Mouse (Mus musculus) olfactory bulb, adult 2 months (tissue): Measurements from ENCODE around the gene Zp2. TPM values are rescaled to one million over a fixed set of nuclear protein-coding genes. Genes with fewer than 3 reads are reported as not detected.

Source experiments
- H3K27ac ChIP-seq: fragments of 200-500 bp; 2 replicates; pipeline ENCODE4 v1.5.1; 2012; ENCODE audit warnings: low read depth, low read length; ENCODE audit not compliant: insufficient read depth
- H3K4me1 ChIP-seq: fragments of 200-500 bp; 2 replicates; pipeline ENCODE4 v1.6.1; 2012; ENCODE audit warnings: low read length; ENCODE audit not compliant: control insufficient read depth, insufficient read depth
- H3K4me3 ChIP-seq: fragments of 200-500 bp; 2 replicates; pipeline ENCODE4 v1.5.1; 2012; ENCODE audit warnings: mild to moderate bottlenecking, low read depth, low read length, moderate library complexity; ENCODE audit not compliant: insufficient read depth
- CTCF ChIP-seq: fragments of 200-500 bp; IDR thresholded peaks from 2 replicates; pipeline ENCODE4 v1.5.1; 2012; ENCODE audit warnings: low read depth, mild to moderate bottlenecking, low read length, moderate library complexity; ENCODE audit not compliant: insufficient read depth
- POLR2A ChIP-seq: fragments of 200-500 bp; IDR thresholded peaks from 2 replicates; pipeline ENCODE4 v1.6.1; 2012; ENCODE audit warnings: mild to moderate bottlenecking, low read depth, low read length, moderate library complexity; ENCODE audit not compliant: insufficient read depth
- WGBS: fragments of 180-500 bp; shearing (Covaris S2); methylation state at CpG from one replicate; pipeline ENCODE4 v1.1.7; 2018; 5-methylcytosine and 5-hydroxymethylcytosine counted together
- polyA plus RNA-seq: library from polyadenylated mRNA; stranded (reverse); fragments of >200 nt; gene quantifications from 2 replicates; pipeline ENCODE4 v1.2.4, GENCODE M21; 2012; ENCODE audit warnings: low replicate concordance; ENCODE audit not compliant: missing spikeins, insufficient read depth, insufficient read length

Gene Zp2
- polyA plus RNA-seq, 1 experiment: not detected

DNA sequence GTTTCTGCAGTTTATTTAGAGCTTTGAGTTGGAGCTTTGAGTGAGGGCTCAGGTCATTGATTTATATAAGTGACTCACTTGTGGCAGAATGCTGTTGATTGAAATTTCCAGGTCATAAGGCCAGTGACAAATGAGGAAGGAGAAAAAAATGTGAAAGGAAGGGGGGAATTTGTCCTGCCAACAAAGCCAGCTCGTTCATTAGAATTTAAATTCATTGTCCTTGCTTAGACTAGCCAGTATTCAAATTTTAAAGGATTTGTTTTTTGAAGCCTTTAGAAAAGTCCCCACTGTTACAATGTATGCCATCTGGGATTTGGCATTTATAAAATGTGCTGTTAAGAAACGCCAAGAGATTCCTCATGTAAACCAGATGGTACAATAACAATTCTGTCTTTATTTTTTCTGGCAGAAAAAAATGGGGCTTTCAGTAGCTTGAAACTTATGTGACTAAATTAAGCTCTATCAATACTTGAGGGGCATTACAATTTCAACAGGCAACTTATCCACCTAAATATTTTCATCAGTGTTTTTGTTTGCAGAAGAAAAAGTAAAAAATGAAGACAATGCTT lies 11.8 kb upstream of the Zp2 start:
- no peak for TF ChIP-seq POLR2A
- Histone ChIP-seq H3K4me3 (no peak overlapping the region), H3K27ac (no peak overlapping the region), H3K4me1 (no peaks in the 10 kb centered on the region)
- WGBS: 39% methylated on average over 2 of the region's 2 CpGs

- no peaks in the 10 kb centered on the region for H3K4me1 ChIP-seq
- 87% methylated on average over 2 of the region's 2 CpGs for WGBS
- no peak overlapping the region for H3K27ac ChIP-seq
- H3K4me3 ChIP-seq: no peak overlapping the region
- no peak for TF ChIP-seq POLR2A
These were observed 5.8 kb upstream of the Zp2 start for GRCm38 (mm10) chr7:120150898-120151297.

DNA sequence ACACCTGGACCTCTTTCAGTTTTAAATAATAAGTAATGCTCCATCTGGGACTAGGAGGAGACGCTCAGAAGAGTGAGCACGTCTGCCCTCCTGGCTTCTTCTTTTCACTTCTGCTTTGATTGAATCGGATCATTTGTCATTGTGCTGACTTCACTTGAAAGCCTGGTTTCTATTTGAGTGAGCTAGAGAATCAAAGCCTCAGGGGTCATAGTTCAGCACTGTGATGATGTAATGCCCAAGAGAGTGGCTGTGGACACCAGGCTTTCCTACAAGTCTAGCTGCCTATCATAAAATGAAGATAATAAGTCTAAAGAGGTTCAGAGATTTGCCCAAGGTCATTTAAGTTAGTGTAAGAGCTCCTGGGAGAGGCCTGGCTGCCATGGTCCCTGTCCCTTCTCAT lies 5.2 kb upstream of the Zp2 start:
- Histone ChIP-seq H3K27ac (no peak overlapping the region), H3K4me3 (no peak overlapping the region), H3K4me1 (no peaks in the 10 kb centered on the region)
- TF ChIP-seq POLR2A: no peak
- TF ChIP-seq CTCF: no peak
- 44% methylated on average over 3 of the region's 3 CpGs for WGBS

- H3K27ac ChIP-seq: no peak overlapping the region
- no peak overlapping the region for H3K4me3 ChIP-seq
- WGBS: 83% methylated on average over 1 of the region's 1 CpGs
- TF ChIP-seq POLR2A (no peak), CTCF (no peak)
- H3K4me1 ChIP-seq: no peaks in the 10 kb centered on the region
These were observed 2.3 kb downstream of the Zp2 start for GRCm38 (mm10) chr7:120142743-120143142.

DNA sequence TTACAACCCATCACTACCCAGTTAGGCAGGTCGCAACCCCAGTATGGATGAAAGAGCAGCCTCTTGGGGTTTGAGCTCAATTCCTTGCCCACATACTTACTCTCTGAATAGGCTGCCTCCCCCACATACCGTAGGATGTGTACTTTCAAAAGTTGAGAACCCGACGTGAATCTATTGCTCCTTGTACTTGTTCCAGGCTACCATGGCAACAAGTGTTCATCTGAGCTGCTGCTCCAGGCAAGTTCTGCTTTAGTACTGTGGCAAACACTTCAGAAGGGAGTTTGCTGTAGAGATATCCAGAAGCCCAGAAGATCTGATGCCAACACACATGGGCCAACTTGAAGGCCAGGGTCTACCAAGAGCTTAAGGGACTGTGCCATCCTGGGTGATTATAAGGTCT lies 16.1 kb downstream of the Zp2 start:
- TF ChIP-seq POLR2A: no peak
- no peak for TF ChIP-seq CTCF
- Histone ChIP-seq H3K27ac (no peak overlapping the region), H3K4me1 (no peaks in the 10 kb centered on the region), H3K4me3 (no peak overlapping the region)
- 34% methylated on average over 4 of the region's 4 CpGs for WGBS

DNA sequence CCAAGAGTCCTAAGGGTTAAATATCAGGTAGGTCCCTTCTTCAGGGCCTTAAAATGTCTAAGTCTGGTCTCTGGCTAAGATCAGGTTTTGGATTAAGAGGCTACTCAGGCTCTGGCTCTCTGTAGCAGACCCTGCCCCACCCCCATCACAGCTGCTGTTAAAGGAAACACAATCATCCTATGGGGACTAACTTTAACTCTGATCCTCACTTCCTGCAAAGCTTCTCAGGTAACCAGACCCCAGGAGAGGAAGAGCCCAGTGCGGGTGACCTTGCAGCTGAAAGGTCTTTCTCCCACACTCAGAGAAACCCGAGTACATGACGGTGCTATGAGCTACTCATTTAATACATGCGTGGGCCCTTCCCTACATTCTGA lies 17.4 kb downstream of the Zp2 start:
- H3K4me1 ChIP-seq: no peaks in the 10 kb centered on the region
- 79% methylated on average over 4 of the region's 4 CpGs for WGBS
- TF ChIP-seq POLR2A (no peak), CTCF (no peak)
- no peak overlapping the region for H3K4me3 ChIP-seq
- H3K27ac ChIP-seq: no peak overlapping the region

- no peaks in the 10 kb centered on the region for H3K4me1 ChIP-seq
- H3K27ac ChIP-seq: no peak overlapping the region
- no peak overlapping the region for H3K4me3 ChIP-seq
- WGBS: 62% methylated on average over 5 of the region's 5 CpGs
- TF ChIP-seq POLR2A (no peak), CTCF (no peak)
These were observed 18.0 kb downstream of the Zp2 start for GRCm38 (mm10) chr7:120126976-120127685.

- no peak overlapping the region for H3K4me3 ChIP-seq
- no peak overlapping the region for H3K27ac ChIP-seq
- TF ChIP-seq CTCF (0 out of 2 replicates have a peak, but pooled peaks have one; percentile 39), POLR2A (no peak)
- WGBS: 1% methylated on average over 3 of the region's 3 CpGs
- no peaks in the 10 kb centered on the region for H3K4me1 ChIP-seq
These were observed 20.2 kb downstream of the Zp2 start for GRCm38 (mm10) chr7:120124844-120125243.

- WGBS: 74% methylated on average over 4 of the region's 4 CpGs
- TF ChIP-seq CTCF (no peak), POLR2A (no peak)
- Histone ChIP-seq H3K4me1 (no peaks in the 10 kb centered on the region), H3K4me3 (no peak overlapping the region), H3K27ac (no peak overlapping the region)
These were observed 21.3 kb downstream of the Zp2 start for GRCm38 (mm10) chr7:120123776-120124175.
